Mouse (Mus musculus) CH12.LX (cell line): ENCODE measurements at regions not wholly inside any gene's neighbourhood (a gene's known extent, or its start where the extent isn't known, plus 50 kb on each side); places are given as distances from the start of the nearest gene placed in this dataset.

Experiments
- DNase-seq: peaks from one replicate; pipeline ENCODE4 v3.0.0-alpha.2; 2013; ENCODE audit errors: extremely low read depth
- H3K27ac ChIP-seq: 2 replicates; pipeline ENCODE4 v1.5.1; 2012; ENCODE audit warnings: low read depth, mild to moderate bottlenecking, control low read depth, moderate library complexity; ENCODE audit not compliant: insufficient read depth
- H3K27me3 ChIP-seq: replicated peaks from 2 replicates; pipeline ENCODE3; 2012; ENCODE audit warnings: inconsistent platforms
- H3K36me3 ChIP-seq, 2 experiments: replicated peaks in 1 of 2; 2 replicates each; pipeline versions ENCODE3 to v1.6.1; 2012; ENCODE audit warnings: inconsistent platforms in 1 of 2, low read length in 1 of 2, mild to moderate bottlenecking in 1 of 2, mixed read lengths in 1 of 2, moderate library complexity in 1 of 2; ENCODE audit not compliant: control insufficient read depth in 1 of 2, insufficient read depth in 1 of 2
- H3K4me1 ChIP-seq, 2 experiments: 2 replicates each; pipeline ENCODE4 v1.6.1; 2012; ENCODE audit warnings: inconsistent platforms in 1 of 2, moderate library complexity in 1 of 2; ENCODE audit not compliant: insufficient read depth in 2 of 2, control insufficient read depth in 1 of 2
- H3K4me2 ChIP-seq: 2 replicates; pipeline ENCODE4 v1.6.1; 2012; ENCODE audit warnings: low read depth, mild to moderate bottlenecking, control low read depth; ENCODE audit not compliant: poor library complexity, insufficient read depth, severe bottlenecking
- H3K4me3 ChIP-seq, 3 experiments: fragments of 150-350 bp in 1 of 3; sonication (generic) in 1 of 3; replicated peaks in 1 of 3; 2 replicates each; pipeline versions ENCODE3 to v1.5.1; 2011 to 2012; ENCODE audit warnings: low read depth in 2 of 3, low read length in 2 of 3, mild to moderate bottlenecking in 2 of 3, moderate library complexity in 2 of 3, control low read depth in 1 of 3, improper control_type of control experiment in 1 of 3, inconsistent platforms in 1 of 3, mixed read lengths in 1 of 3; ENCODE audit not compliant: poor library complexity in 1 of 3
- H3K79me2 ChIP-seq: replicated peaks from 2 replicates; pipeline ENCODE4 v1.6.1; 2012; ENCODE audit warnings: mild to moderate bottlenecking, moderate library complexity; ENCODE audit not compliant: control insufficient read depth, poor library complexity, insufficient read depth, severe bottlenecking; ENCODE audit errors: extremely low read depth
- H3K9ac ChIP-seq: 2 replicates; pipeline ENCODE4 v1.6.1; 2012; ENCODE audit warnings: low read depth, mild to moderate bottlenecking, control low read depth, moderate library complexity; ENCODE audit not compliant: insufficient read depth
- H3K9me3 ChIP-seq: replicated peaks from 2 replicates; pipeline ENCODE3; 2012; ENCODE audit warnings: low read length, inconsistent platforms, mixed read lengths
- BHLHE40 ChIP-seq: IDR thresholded peaks from 2 replicates; pipeline ENCODE4 v1.6.1; 2011; ENCODE audit warnings: mild to moderate bottlenecking, low read depth, low read length, improper control_type of control experiment
- CHD1 ChIP-seq: IDR thresholded peaks from 2 replicates; pipeline ENCODE4 v1.6.1; 2012; ENCODE audit warnings: low read depth, low read length, improper control_type of control experiment, inconsistent platforms
- CHD2 ChIP-seq: IDR thresholded peaks from 2 replicates; pipeline ENCODE4 v1.6.1; 2011; ENCODE audit warnings: low read length, improper control_type of control experiment
- ELF1 ChIP-seq: IDR thresholded peaks from 2 replicates; pipeline ENCODE4 v1.6.1; 2014; ENCODE audit warnings: low read depth, mild to moderate bottlenecking, inconsistent platforms, low read length, improper control_type of control experiment
- EP300 ChIP-seq: IDR thresholded peaks from 2 replicates; pipeline ENCODE4 v1.6.1; 2011; ENCODE audit warnings: low read length, improper control_type of control experiment
- ETS1 ChIP-seq: conservative IDR thresholded peaks from 2 replicates; pipeline ENCODE4 v1.6.1; 2012; ENCODE audit warnings: low read depth, mild to moderate bottlenecking, inconsistent platforms, low read length, improper control_type of control experiment, moderate library complexity
- GABPA ChIP-seq: IDR thresholded peaks from 2 replicates; pipeline ENCODE4 v1.6.1; 2012; ENCODE audit warnings: low read depth, low read length, improper control_type of control experiment, inconsistent platforms; ENCODE audit not compliant: insufficient replicate concordance
- HCFC1 ChIP-seq: IDR thresholded peaks from 2 replicates; pipeline ENCODE4 v1.6.1; 2012; ENCODE audit warnings: low read depth, mild to moderate bottlenecking, inconsistent platforms, low read length, improper control_type of control experiment
- IRF4 ChIP-seq: IDR thresholded peaks from 2 replicates; pipeline ENCODE4 v1.6.1; 2014; ENCODE audit warnings: low read depth, mild to moderate bottlenecking, inconsistent platforms, low read length, improper control_type of control experiment
- JUN ChIP-seq: IDR thresholded peaks from 2 replicates; pipeline ENCODE4 v1.6.1; 2011; ENCODE audit warnings: low read depth, mild to moderate bottlenecking, low read length, improper control_type of control experiment, moderate library complexity; ENCODE audit not compliant: insufficient read depth
- KAT2A ChIP-seq: IDR thresholded peaks from 2 replicates; pipeline ENCODE4 v1.6.1; 2012; ENCODE audit warnings: low read length, improper control_type of control experiment, inconsistent platforms; ENCODE audit not compliant: insufficient replicate concordance
- MAX ChIP-seq: IDR thresholded peaks from 2 replicates; pipeline ENCODE4 v1.6.1; 2011; ENCODE audit warnings: low read length, improper control_type of control experiment
- MAZ ChIP-seq: IDR thresholded peaks from 2 replicates; pipeline ENCODE4 v1.6.1; 2012; ENCODE audit warnings: low read depth, mild to moderate bottlenecking, inconsistent platforms, low read length, improper control_type of control experiment, moderate library complexity
- MEF2A ChIP-seq: IDR thresholded peaks from 2 replicates; pipeline ENCODE4 v1.6.1; 2014; ENCODE audit warnings: low read depth, mild to moderate bottlenecking, inconsistent platforms, low read length, improper control_type of control experiment, borderline replicate concordance
- MXI1 ChIP-seq: IDR thresholded peaks from 2 replicates; pipeline ENCODE4 v1.6.1; 2011; ENCODE audit warnings: mild to moderate bottlenecking, low read depth, low read length, improper control_type of control experiment
- MYC ChIP-seq: IDR thresholded peaks from 2 replicates; pipeline ENCODE4 v1.6.1; 2011; ENCODE audit warnings: low read depth, mild to moderate bottlenecking, improper control_type of control experiment, low read length
- NELFE ChIP-seq: IDR thresholded peaks from 2 replicates; pipeline ENCODE4 v1.6.1; 2011; ENCODE audit warnings: low read depth, low read length, improper control_type of control experiment
- NRF1 ChIP-seq: IDR thresholded peaks from 2 replicates; pipeline ENCODE4 v1.6.1; 2014; ENCODE audit warnings: low read depth, mild to moderate bottlenecking, inconsistent platforms, low read length, improper control_type of control experiment, moderate library complexity
- PAX5 ChIP-seq: IDR thresholded peaks from 2 replicates; pipeline ENCODE4 v1.6.1; 2012; ENCODE audit warnings: low read length, inconsistent platforms, mixed read lengths
- POLR2A ChIP-seq: IDR thresholded peaks from 2 replicates; pipeline ENCODE4 v1.6.1; 2011; ENCODE audit warnings: low read depth, mild to moderate bottlenecking, improper control_type of control experiment, low read length
- POLR2AphosphoS2 ChIP-seq: IDR thresholded peaks from 2 replicates; pipeline ENCODE4 v1.6.1; 2011; ENCODE audit warnings: low read depth, low read length, improper control_type of control experiment
- RAD21 ChIP-seq: IDR thresholded peaks from 2 replicates; pipeline ENCODE4 v1.6.1; 2011; ENCODE audit warnings: low read depth, mild to moderate bottlenecking, low read length, improper control_type of control experiment, moderate library complexity
- RCOR1 ChIP-seq: conservative IDR thresholded peaks from 2 replicates; pipeline ENCODE4 v1.6.1; 2012; ENCODE audit warnings: low read depth, mild to moderate bottlenecking, inconsistent platforms, low read length, improper control_type of control experiment
- SIN3A ChIP-seq: IDR thresholded peaks from 2 replicates; pipeline ENCODE4 v1.6.1; 2012; ENCODE audit warnings: low read length, improper control_type of control experiment, inconsistent platforms
- SMC3 ChIP-seq: IDR thresholded peaks from 2 replicates; pipeline ENCODE4 v1.6.1; 2011; ENCODE audit warnings: low read depth, low read length, improper control_type of control experiment
- TBP ChIP-seq: conservative IDR thresholded peaks from 2 replicates; pipeline ENCODE4 v1.6.1; 2011; ENCODE audit warnings: low read depth, low read length, improper control_type of control experiment
- TCF12 ChIP-seq: IDR thresholded peaks from 2 replicates; pipeline ENCODE4 v1.6.1; 2014; ENCODE audit warnings: low read depth, mild to moderate bottlenecking, inconsistent platforms, low read length, improper control_type of control experiment
- UBTF ChIP-seq: IDR thresholded peaks from 2 replicates; pipeline ENCODE4 v1.6.1; 2012; ENCODE audit warnings: low read depth, mild to moderate bottlenecking, inconsistent platforms, low read length, improper control_type of control experiment, moderate library complexity
- USF1 ChIP-seq: IDR thresholded peaks from 2 replicates; pipeline ENCODE4 v1.6.1; 2014; ENCODE audit warnings: low read depth, mild to moderate bottlenecking, inconsistent platforms, low read length, improper control_type of control experiment
- USF2 ChIP-seq: conservative IDR thresholded peaks from 2 replicates; pipeline ENCODE4 v1.6.1; 2011; ENCODE audit warnings: low read depth, low read length, improper control_type of control experiment
- ZKSCAN1 ChIP-seq: IDR thresholded peaks from 2 replicates; pipeline ENCODE4 v1.6.1; 2012; ENCODE audit warnings: low read depth, inconsistent platforms, low read length, improper control_type of control experiment, borderline replicate concordance
- dilution Hi-C: fragments of 300-500 bp; cut with MboI; formaldehyde crosslinking; loops from 2 replicates; pipeline ENCODE4 v1.14.3; 2020; ENCODE audit warnings: low sequenced_read_pairs; ENCODE audit not compliant: extremely low pct_unique_long_range_greater_than_20kb, extremely low pct_ligation_motif_present
- in situ Hi-C: fragments of 300-500 bp; cut with MboI; formaldehyde crosslinking; loops from 3 replicates; pipeline ENCODE4 v1.14.3; 2019; ENCODE audit warnings: low sequenced_read_pairs, low pct_ligation_motif_present, low pct_unique_long_range_greater_than_20kb, mixed read lengths

- no peak for DNase-seq
- Histone ChIP-seq H3K4me3 (no peak overlapping the region), H3K79me2 (no peaks in the 10 kb centered on the region), H3K9me3 (no peaks in the 10 kb centered on the region), H3K36me3 (no peaks in the 10 kb centered on the region), H3K4me1 (peaks cover 17 to 43% of the 10 kb centered on the region in 2 experiments), H3K27me3 (no peaks in the 10 kb centered on the region), H3K4me2 (no peak overlapping the region), H3K27ac (no peak overlapping the region), H3K9ac (no peak overlapping the region)
- dilution Hi-C loops (no loop called here), in situ Hi-C loops (no loop called here)
- TF ChIP-seq IRF4 (no peak), HCFC1 (no peak), PAX5 (no peak), SMC3 (no peak), RAD21 (no peak), MAX (no peak), JUN (no peak), SIN3A (no peak), NRF1 (no peak), NELFE (no peak), CHD1 (no peak), POLR2A (no peak), MAZ (no peak), GABPA (no peak), USF1 (no peak), POLR2AphosphoS2 (no peak), MEF2A (no peak), UBTF (no peak), USF2 (no peak)
Measured at GRCm38 (mm10) chr15:59798486-59798885, 217.9 kb downstream of the 4933412E24Rik start.

- Histone ChIP-seq H3K9me3 (no peaks in the 10 kb centered on the region), H3K4me3 (no peak overlapping the region), H3K4me2 (peak overlapping the region; percentile 72), H3K79me2 (no peaks in the 10 kb centered on the region), H3K27me3 (no peaks in the 10 kb centered on the region), H3K27ac (no peak overlapping the region), H3K4me1 (peaks cover 11 to 31% of the 10 kb centered on the region in 2 experiments), H3K9ac (no peak overlapping the region), H3K36me3 (no peaks in the 10 kb centered on the region)
- in situ Hi-C loops (no loop called here), dilution Hi-C loops (no loop called here)
- DNase-seq = peak; percentile 93
- no peak for TF ChIP-seq ZKSCAN1
- TF ChIP-seq SMC3 = 0 out of 2 replicates have a peak, but pooled peaks have one; percentile 16
- no peak for TF ChIP-seq POLR2A
- peak; percentile 53; the same call in 1 of the 2 replicates for TF ChIP-seq ELF1
- TF ChIP-seq EP300 = peak; percentile 86
- TF ChIP-seq RAD21 = no peak; the same call in none of the 2 replicates
- no peak for TF ChIP-seq KAT2A
- no peak for TF ChIP-seq NRF1
- peak; percentile 71; the same call in 1 of the 2 replicates for TF ChIP-seq SIN3A
- TF ChIP-seq JUN = peak; percentile 35; the same call in 1 of the 2 replicates
- peak; percentile 95 for TF ChIP-seq ETS1
- TF ChIP-seq CHD2 = peak; percentile 67; the same call in 1 of the 2 replicates
- TF ChIP-seq MXI1 = peak; percentile 50; the same call in 1 of the 2 replicates
- TF ChIP-seq RCOR1 = peak; percentile 62; the same call in 1 of the 2 replicates
- TF ChIP-seq TBP = no peak; the same call in 1 of the 2 replicates
- no peak for TF ChIP-seq UBTF
- TF ChIP-seq MAX = 0 out of 2 replicates have a peak, but pooled peaks have one; percentile 9
- TF ChIP-seq MYC = no peak
- peak; percentile 78 for TF ChIP-seq TCF12
- no peak for TF ChIP-seq PAX5
- no peak for TF ChIP-seq USF2
- peak; percentile 99 for TF ChIP-seq MEF2A
- peak; percentile 91 for TF ChIP-seq BHLHE40
- peak; percentile 88 for TF ChIP-seq IRF4
Measured at GRCm38 (mm10) chr15:59795717-59796116, 220.7 kb downstream of the 4933412E24Rik start.
